Mouse (Mus musculus) neural tube, embryonic 14.5 days (tissue): Measurements from ENCODE around the gene Ugt1a6b. TPM values are rescaled to one million over a fixed set of nuclear protein-coding genes. Genes with fewer than 3 reads are reported as not detected.
A peak's percentile ranks its signal among the peaks of the same experiment; 100 is the strongest.

Experiments used
- ATAC-seq: fragments of 200-750 bp; cut with Nextera tagmentation; 2 replicates; pipeline ENCODE4 v1.8.0; 2017; ENCODE audit warnings: low read depth, mild to moderate bottlenecking, moderate TSS enrichment, moderate library complexity
- H3K27ac ChIP-seq: fragments of 300-500 bp; sonication (generic); 2 replicates; pipeline ENCODE4 v1.5.1; 2014; ENCODE audit warnings: low read depth, mild to moderate bottlenecking, control low read depth, low read length, moderate library complexity, mixed read lengths
- H3K27me3 ChIP-seq: fragments of 300-500 bp; sonication (generic); 2 replicates; pipeline ENCODE4 v1.6.1; 2014; ENCODE audit warnings: low read length; ENCODE audit not compliant: control insufficient read depth, insufficient read depth
- H3K36me3 ChIP-seq: fragments of 300-500 bp; sonication (generic); 2 replicates; pipeline ENCODE4 v1.6.1; 2014; ENCODE audit warnings: low read length, mixed read lengths; ENCODE audit not compliant: control insufficient read depth, insufficient read depth
- H3K4me1 ChIP-seq: fragments of 300-500 bp; sonication (generic); 2 replicates; pipeline ENCODE4 v1.6.1; 2014; ENCODE audit warnings: low read length; ENCODE audit not compliant: control insufficient read depth, insufficient read depth
- H3K4me2 ChIP-seq: fragments of 300-500 bp; sonication (generic); 2 replicates; pipeline ENCODE4 v1.6.1; 2014; ENCODE audit warnings: mild to moderate bottlenecking, low read depth, low read length, control low read depth
- H3K4me3 ChIP-seq: fragments of 300-500 bp; sonication (generic); 2 replicates; pipeline ENCODE4 v1.5.1; 2014; ENCODE audit warnings: low read depth, low read length, control low read depth, mixed read lengths
- H3K9ac ChIP-seq: fragments of 300-500 bp; sonication (generic); replicated peaks from 2 replicates; pipeline ENCODE4 v1.6.1; 2014; ENCODE audit warnings: low read depth, mild to moderate bottlenecking, control low read depth, low read length, mixed read lengths
- H3K9me3 ChIP-seq: fragments of 300-500 bp; sonication (generic); 2 replicates; pipeline ENCODE4 v1.6.1; 2016; ENCODE audit warnings: low read length; ENCODE audit not compliant: control insufficient read depth
- WGBS: fragments of 180-500 bp; shearing (Covaris S2); extraction: QIAGEN DNeasy Blood & Tissue Kit; methylation state at CpG from one replicate; pipeline ENCODE4 v1.1.7; 2014; 5-methylcytosine and 5-hydroxymethylcytosine counted together
- polyA plus RNA-seq: library from polyadenylated mRNA; unstranded; fragments of >200 nt; fragmentation: Nextera tagmentation; extraction: Ambion mirVana; gene quantifications from 2 replicates; pipeline ENCODE4 v1.2.1, GENCODE M21; 2014

The Ugt1a6b gene
- polyA plus RNA-seq, 1 experiment from 2014 or later, result not detected

DNA sequence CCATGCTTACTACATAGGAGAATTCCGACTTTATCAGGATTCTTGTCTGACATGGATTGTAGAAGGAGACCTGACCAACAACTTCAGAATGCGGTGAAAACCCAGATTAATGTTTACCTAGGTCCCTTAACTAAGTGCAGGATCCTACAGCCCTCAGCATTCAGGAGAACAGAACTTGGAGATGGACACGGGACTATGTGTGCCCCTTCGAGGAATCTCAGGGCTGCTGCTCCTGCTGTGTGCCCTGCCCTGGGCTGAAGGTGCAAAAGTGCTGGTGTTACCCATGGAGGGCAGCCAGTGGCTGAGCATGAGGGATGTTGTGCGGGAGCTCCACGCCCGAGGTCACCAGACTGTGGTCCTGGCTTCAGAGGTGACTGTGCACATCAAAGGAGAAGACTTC lies 97.4 kb downstream of the Ugt1a6b start, which contains the start of gene Ugt1a2:
TSS of gene Ugt1a2 (plus strand) at position 146 of the 400 bp plus-strand sequence.
- H3K9me3 ChIP-seq, result 0 out of 2 replicates have a peak, but pooled peaks cover 5% of the 10 kb centered on the region
- no peaks in the 10 kb centered on the region for H3K36me3 ChIP-seq
- ATAC-seq, result no peak
- no peak within 1 kb of the TSS for H3K27ac ChIP-seq
- 81% methylated on average over 7 of the region's 7 CpGs for WGBS
- no peaks in the 10 kb centered on the region for H3K27me3 ChIP-seq
- no peaks in the 10 kb centered on the region for H3K4me1 ChIP-seq
- no peak within 1 kb of the TSS for H3K4me2 ChIP-seq
- no peak within 1 kb of the TSS for H3K4me3 ChIP-seq
- H3K9ac ChIP-seq, result no peak within 1 kb of the TSS

DNA sequence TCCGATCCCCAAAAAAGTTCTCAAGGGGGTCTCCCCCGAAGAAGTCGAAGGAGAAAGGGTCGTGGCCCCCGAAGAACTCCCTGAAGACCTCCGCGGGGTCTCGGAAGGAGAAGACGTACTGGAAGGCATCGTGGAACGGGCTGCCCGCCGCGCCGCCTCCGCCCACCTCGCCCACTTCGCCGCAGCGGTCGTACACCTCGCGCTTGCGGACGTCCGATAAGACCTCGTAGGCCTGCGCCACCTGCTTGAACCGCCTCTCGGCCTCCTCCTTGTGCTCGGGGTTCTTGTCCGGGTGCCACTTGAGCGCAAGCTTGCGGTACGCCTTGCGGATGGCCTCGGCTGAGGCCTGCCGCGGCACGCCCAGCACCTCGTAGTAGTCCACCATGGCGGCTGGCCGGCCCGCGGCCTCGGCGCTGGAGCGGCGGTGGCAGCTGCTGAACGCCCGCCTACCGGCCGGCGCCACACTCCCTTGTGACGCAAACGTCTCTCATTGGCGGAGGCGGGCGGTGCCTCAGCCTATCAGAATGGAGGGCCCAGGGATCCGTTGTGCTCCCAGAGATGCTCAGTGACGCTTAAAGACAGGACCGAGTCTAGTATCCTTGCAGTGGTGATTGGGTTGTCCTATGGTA lies 102.4 kb downstream of the Ugt1a6b start, which contains the start of gene Dnajb3:
TSS of gene Dnajb3 (minus strand) at position 489 of the 629 bp plus-strand sequence.
- Histone ChIP-seq H3K9me3 (0 out of 2 replicates have a peak, but pooled peaks cover 5% of the 10 kb centered on the region), H3K27ac (peak within 1 kb of the TSS; percentile 52; the same call in 1 of the 2 replicates), H3K36me3 (no peaks in the 10 kb centered on the region), H3K27me3 (no peaks in the 10 kb centered on the region), H3K4me1 (no peaks in the 10 kb centered on the region), H3K9ac (peak within 1 kb of the TSS; percentile 74), H3K4me3 (peak within 1 kb of the TSS; percentile 39), H3K4me2 (peak within 1 kb of the TSS; percentile 79)
- 7% methylated on average over 59 of the region's 62 CpGs for WGBS
- peak; percentile 100 for ATAC-seq

DNA sequence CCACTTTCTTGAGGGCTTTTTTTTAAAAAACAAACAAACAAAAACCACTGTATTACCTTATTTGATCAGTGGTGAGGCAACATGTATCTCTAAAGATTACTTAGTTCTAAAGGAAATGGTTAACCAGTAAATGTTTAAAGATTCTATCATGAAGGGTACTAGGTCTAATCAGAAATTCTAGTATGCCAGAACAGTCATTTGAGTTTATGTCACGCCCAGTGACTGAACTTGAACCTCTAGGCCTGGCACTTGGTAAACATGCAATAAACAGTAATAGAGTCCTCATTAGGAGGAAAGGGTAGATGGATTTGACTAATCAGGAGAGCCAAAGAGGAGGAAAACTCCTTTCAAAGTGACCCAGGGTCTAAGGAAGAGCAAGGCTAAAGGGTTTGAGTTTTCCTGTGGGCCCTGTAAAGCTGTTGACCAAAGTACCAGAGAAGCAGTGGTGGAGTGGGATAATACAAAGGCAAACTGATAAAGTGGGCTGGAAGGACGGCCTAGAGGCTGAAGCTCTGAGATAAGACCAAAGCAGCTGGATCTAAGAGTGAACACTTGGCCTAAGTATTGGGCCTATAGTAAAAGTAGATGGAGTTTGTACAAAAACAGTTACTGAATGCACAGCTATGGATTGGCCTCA lies 103.9 kb downstream of the Ugt1a6b start:
- ATAC-seq, result no peak
- Histone ChIP-seq H3K9ac (no peak overlapping the region), H3K4me3 (no peak overlapping the region), H3K9me3 (peaks cover 13% of the 10 kb centered on the region), H3K27me3 (no peaks in the 10 kb centered on the region), H3K27ac (no peak overlapping the region), H3K4me2 (no peak overlapping the region), H3K4me1 (no peaks in the 10 kb centered on the region), H3K36me3 (no peaks in the 10 kb centered on the region)
- WGBS, result 86% methylated on average over 2 of the region's 2 CpGs

DNA sequence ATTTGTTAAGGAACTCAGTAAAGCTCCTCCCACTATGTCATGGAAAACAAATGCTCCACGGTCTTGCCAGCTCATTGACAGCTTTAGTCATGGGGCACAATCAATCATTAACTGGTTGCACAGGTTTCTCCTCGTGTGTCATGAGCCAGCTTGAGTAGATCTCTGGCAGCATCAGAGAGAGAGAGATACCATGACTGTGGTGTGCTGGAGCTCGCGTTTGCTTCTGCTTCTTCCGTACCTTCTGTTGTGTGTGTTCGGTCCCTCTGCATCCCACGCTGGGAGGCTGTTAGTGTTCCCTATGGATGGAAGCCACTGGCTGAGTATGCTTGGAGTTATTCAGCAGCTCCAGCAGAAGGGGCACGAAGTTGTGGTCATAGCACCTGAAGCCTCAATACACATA lies 108.8 kb downstream of the Ugt1a6b start, which contains the start of gene Ugt1a1:
TSS of gene Ugt1a1 (plus strand) at position 148 of the 400 bp plus-strand sequence.
- Histone ChIP-seq H3K36me3 (no peaks in the 10 kb centered on the region), H3K9me3 (peaks cover 52% of the 10 kb centered on the region), H3K9ac (no peak within 1 kb of the TSS), H3K27ac (no peak within 1 kb of the TSS), H3K27me3 (no peaks in the 10 kb centered on the region), H3K4me3 (no peak within 1 kb of the TSS), H3K4me2 (no peak within 1 kb of the TSS), H3K4me1 (no peaks in the 10 kb centered on the region)
- 69% methylated on average over 8 of the region's 8 CpGs for WGBS
- ATAC-seq, result no peak

DNA sequence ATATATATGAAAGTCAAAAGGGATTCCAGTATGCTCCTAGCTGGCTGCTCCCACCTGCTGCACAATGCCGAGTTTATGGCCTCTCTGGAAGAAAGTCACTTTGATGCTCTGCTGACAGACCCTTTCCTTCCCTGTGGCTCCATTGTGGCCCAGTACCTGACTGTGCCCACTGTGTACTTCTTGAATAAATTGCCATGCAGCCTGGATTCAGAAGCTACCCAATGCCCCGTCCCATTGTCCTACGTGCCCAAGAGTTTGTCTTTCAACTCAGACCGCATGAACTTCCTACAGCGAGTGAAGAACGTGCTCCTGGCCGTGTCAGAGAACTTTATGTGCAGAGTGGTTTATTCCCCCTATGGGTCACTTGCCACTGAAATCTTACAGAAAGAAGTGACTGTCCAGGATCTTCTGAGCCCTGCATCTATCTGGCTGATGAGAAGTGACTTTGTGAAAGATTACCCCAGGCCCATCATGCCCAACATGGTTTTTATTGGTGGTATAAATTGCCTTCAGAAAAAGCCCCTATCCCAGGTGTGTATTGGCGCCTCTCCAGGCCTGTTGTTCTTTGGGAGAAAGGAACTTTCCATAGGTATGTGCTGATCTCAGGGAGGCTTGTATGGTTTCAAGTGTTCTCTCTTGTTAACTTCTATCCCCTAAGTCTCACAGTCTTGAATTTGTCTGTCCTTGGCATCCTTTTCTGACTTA lies 109.4 kb downstream of the Ugt1a6b start:
- H3K4me1 ChIP-seq, result no peaks in the 10 kb centered on the region
- H3K27me3 ChIP-seq, result no peaks in the 10 kb centered on the region
- ATAC-seq, result no peak
- no peak overlapping the region for H3K9ac ChIP-seq
- H3K27ac ChIP-seq, result no peak overlapping the region
- WGBS, result 62% methylated on average over 8 of the region's 8 CpGs
- peaks cover 59% of the 10 kb centered on the region for H3K9me3 ChIP-seq
- no peaks in the 10 kb centered on the region for H3K36me3 ChIP-seq
- no peak overlapping the region for H3K4me3 ChIP-seq
- H3K4me2 ChIP-seq, result no peak overlapping the region

DNA sequence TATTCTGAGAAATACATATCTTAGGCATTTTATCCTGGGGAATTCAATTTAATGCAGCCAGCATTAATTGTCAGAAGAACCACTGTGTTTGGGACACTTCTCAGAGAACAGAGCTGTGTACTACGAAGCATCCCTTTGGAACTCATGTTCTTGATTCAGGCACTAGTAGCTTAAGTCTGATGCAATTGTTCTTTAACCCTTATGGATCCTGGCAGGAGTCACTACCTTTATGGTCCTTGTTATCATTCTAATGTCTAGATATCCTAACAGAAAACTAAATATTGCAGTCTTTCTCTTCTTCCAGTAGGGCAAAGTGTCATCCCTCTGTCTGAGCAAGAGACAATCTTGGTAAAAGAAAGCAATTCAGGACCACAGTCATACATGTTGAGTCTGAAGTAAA lies 110.0 kb downstream of the Ugt1a6b start:
- H3K4me3 ChIP-seq, result no peak overlapping the region
- H3K4me1 ChIP-seq, result no peaks in the 10 kb centered on the region
- H3K4me2 ChIP-seq, result no peak overlapping the region
- no peak for ATAC-seq
- WGBS, result 85% methylated on average over 1 of the region's 1 CpGs
- no peaks in the 10 kb centered on the region for H3K36me3 ChIP-seq
- no peaks in the 10 kb centered on the region for H3K27me3 ChIP-seq
- no peak overlapping the region for H3K9ac ChIP-seq
- H3K9me3 ChIP-seq, result peaks cover 61% of the 10 kb centered on the region
- H3K27ac ChIP-seq, result no peak overlapping the region

DNA sequence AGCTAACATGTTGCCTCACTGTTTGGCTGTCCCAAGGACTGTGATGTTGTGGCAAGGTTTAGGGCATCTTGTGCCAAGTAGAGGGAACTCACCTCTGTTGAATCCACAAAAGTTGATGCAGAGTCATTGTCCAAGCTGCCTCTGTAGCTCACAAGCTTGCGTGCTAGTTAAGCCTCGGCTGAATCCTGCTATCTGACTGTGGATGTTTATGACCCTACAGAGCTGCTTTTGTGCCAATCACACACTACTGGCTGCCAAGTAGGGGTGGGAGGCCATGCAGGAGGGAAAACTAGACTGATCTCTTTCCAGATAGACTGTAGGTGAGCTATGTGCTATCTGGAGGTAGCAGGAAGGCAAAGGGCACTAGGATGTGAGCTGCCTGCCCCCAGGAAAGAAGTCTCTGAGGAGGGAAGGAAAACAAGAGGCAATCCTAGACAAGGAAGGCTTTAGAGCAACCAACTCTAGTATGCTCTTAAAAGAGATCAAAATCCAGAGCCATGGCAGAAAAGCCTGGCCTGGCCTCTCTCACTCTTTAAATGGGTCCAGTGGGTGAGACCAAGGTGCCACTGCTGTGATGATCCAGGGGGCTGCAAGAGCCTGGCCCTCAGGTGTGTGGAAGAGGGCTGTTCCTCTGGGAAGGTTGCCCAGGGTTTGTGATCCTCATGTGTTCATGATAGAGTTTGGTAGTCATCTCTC lies 110.9 kb downstream of the Ugt1a6b start:
- Histone ChIP-seq H3K27ac (no peak overlapping the region), H3K4me3 (no peak overlapping the region), H3K27me3 (no peaks in the 10 kb centered on the region), H3K9me3 (peaks cover 61% of the 10 kb centered on the region), H3K4me1 (no peaks in the 10 kb centered on the region), H3K4me2 (no peak overlapping the region), H3K36me3 (no peaks in the 10 kb centered on the region), H3K9ac (no peak overlapping the region)
- ATAC-seq, result no peak
- 84% methylated on average over 2 of the region's 2 CpGs for WGBS

DNA sequence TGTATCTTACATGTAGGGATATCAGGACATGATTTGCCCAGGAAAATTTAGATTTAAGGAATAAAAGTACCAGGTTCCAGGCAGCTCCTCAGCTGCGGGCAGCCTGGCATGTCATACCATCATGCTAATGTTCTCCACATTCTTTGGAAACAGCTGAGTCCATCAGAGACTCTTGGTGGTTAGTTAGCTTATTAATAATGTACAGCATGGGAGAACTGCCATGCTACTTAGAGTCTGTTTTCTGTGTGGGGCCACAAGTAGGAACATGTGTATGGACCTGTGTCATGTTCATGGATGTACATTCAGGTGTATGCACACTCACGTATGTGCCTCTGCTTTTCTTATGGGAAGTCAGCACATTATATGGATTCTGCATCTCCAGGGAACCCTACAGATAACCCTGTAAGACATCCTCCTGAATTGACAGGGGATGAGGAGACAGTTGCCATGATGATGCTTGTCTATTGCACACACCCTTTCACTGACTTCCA lies 111.5 kb downstream of the Ugt1a6b start:
- Histone ChIP-seq H3K9me3 (peaks cover 61% of the 10 kb centered on the region), H3K4me2 (no peak overlapping the region), H3K4me1 (no peaks in the 10 kb centered on the region), H3K27me3 (no peaks in the 10 kb centered on the region), H3K27ac (no peak overlapping the region), H3K4me3 (no peak overlapping the region), H3K9ac (no peak overlapping the region), H3K36me3 (no peaks in the 10 kb centered on the region)
- 78% methylated on average over 2 of the region's 2 CpGs for WGBS
- no peak for ATAC-seq
